Mouse (Mus musculus): ENCODE measurements around the gene Mdga2. TPM values are rescaled to one million over a fixed set of nuclear protein-coding genes. Genes with fewer than 3 reads are reported as not detected.

Mdga2 gene
- total RNA-seq, 1 experiment: not detected

DNA sequence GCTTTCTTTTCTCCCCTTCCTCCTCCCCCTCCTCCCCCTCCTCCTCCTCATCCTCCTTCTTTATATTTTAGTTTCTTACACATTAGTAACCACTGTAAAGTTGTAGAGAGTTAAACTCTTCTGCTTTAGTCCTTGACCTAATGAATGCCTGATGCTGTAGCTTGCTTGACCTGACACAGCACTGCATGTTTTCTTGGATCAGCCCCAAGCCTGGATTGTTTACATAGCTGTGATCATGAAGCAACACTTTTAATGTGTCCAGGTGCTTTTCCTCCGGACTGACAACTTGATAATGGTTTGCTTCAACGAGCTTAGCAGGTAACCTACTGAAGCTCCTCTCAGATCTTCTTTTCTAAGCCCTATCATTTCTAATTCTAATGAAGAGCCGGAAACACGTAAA, 723.1 kb downstream of the Mdga2 start:
- TF ChIP-seq HCFC1 (IDR thresholded peaks at IDR 0.05; ENCODE audit: borderline replicate concordance, insufficient read depth, low read length) (no peak), ZNF384 (IDR thresholded peaks at IDR 0.05; ENCODE audit: low read depth, low read length) (no peak), ZC3H11A (IDR thresholded peaks at IDR 0.05; ENCODE audit: borderline replicate concordance, low read depth, low read length) (no peak), CHD2 (IDR thresholded peaks at IDR 0.05; ENCODE audit: low read depth, low read length) (no peak), MAFK (IDR thresholded peaks at IDR 0.05; ENCODE audit: insufficient read depth, low read depth, low read length) (no peak)

GRCm38 (mm10) chr12:66470868-66471267, 751.5 kb downstream of the Mdga2 start:
- Histone ChIP-seq H3K4me1 (ENCODE audit: control insufficient read depth in 2 of 2, insufficient read depth in 2 of 2, low read length in 2 of 2, poor library complexity in 1 of 2) (no peaks in the 10 kb centered on the region), H3K9ac (ENCODE audit: insufficient read depth, low read depth, low read length, poor library complexity, severe bottlenecking) (no peak overlapping the region), H3K36me3 (ENCODE audit: control insufficient read depth, insufficient read depth, low read length, poor library complexity, severe bottlenecking) (no peaks in the 10 kb centered on the region), H3K4me3 (ENCODE audit: insufficient read depth in 1 of 2, low read depth in 1 of 2, low read length in 2 of 2, poor library complexity in 1 of 2, severe bottlenecking in 1 of 2) (no peak overlapping the region), H3K9me3 (ENCODE audit: control insufficient read depth, insufficient read depth, low read depth, low read length) (no peaks in the 10 kb centered on the region), H3K27ac (ENCODE audit: insufficient read depth, low read depth, low read length, poor library complexity, severe bottlenecking) (no peak overlapping the region)
- TF ChIP-seq HCFC1 (IDR thresholded peaks at IDR 0.05; ENCODE audit: borderline replicate concordance, insufficient read depth, low read length) (no peak), ZC3H11A (IDR thresholded peaks at IDR 0.05; ENCODE audit: borderline replicate concordance, low read depth, low read length) (no peak), ZNF384 (IDR thresholded peaks at IDR 0.05; ENCODE audit: low read depth, low read length) (no peak), MAFK (IDR thresholded peaks at IDR 0.05; ENCODE audit: insufficient read depth, low read depth, low read length) (no peak)
- DNase-seq (ENCODE audit: low read depth, low spot score): no peak
- in situ Hi-C loops (cut with MboI; ENCODE audit: low sequenced_read_pairs in 2 of 2, unreplicated experiment in 2 of 2): no loop called here

More for the DNA sequence above, 723.1 kb downstream of the Mdga2 start:
- in situ Hi-C loops (cut with MboI; ENCODE audit: low sequenced_read_pairs in 2 of 2, unreplicated experiment in 2 of 2): no loop called here
- no peaks in the 10 kb centered on the region for H3K36me3 ChIP-seq (ENCODE audit: control insufficient read depth, insufficient read depth, low read length, poor library complexity, severe bottlenecking)
- H3K4me3 ChIP-seq (ENCODE audit: insufficient read depth in 1 of 2, low read depth in 1 of 2, low read length in 2 of 2, poor library complexity in 1 of 2, severe bottlenecking in 1 of 2): no peak overlapping the region
- no peak overlapping the region for H3K9ac ChIP-seq (ENCODE audit: insufficient read depth, low read depth, low read length, poor library complexity, severe bottlenecking)
- no peaks in the 10 kb centered on the region for H3K4me1 ChIP-seq (ENCODE audit: control insufficient read depth in 2 of 2, insufficient read depth in 2 of 2, low read length in 2 of 2, poor library complexity in 1 of 2)
- H3K9me3 ChIP-seq (ENCODE audit: control insufficient read depth, insufficient read depth, low read depth, low read length): no peaks in the 10 kb centered on the region
- DNase-seq (ENCODE audit: low read depth, low spot score): no peak
- no peak overlapping the region for H3K27ac ChIP-seq (ENCODE audit: insufficient read depth, low read depth, low read length, poor library complexity, severe bottlenecking)

DNA sequence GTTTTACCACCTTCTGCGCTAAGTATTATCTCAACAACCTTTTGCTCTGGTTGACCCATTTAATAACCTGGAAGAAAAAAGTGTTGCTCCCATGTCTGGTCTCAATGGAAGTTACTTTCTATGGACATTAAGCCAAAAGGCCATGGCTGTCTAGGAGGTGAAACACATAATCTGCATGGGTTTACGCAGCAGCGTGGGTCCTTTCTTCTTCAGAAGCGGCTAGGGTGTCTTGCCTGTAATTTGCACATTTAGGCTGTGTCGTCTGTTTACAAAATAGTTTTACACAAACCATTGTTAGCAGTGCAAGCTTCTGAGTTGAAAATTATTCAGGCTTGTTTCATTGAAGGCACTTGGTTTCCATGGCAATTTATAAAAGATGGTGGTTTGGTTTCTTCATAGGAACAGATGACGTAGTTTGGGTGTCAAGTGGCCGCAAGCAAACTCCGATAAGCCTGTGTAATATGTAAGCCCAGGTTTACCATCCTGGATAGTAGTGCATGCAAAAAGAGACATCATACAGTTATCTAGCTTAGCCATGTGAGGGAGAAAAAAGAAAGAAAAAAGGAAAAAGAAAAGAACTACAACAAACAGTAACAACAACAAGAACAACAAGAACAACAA, 752.0 kb downstream of the Mdga2 start:
- Histone ChIP-seq H3K9ac (ENCODE audit: insufficient read depth, low read depth, low read length, poor library complexity, severe bottlenecking) (no peak overlapping the region), H3K27ac (ENCODE audit: insufficient read depth, low read depth, low read length, poor library complexity, severe bottlenecking) (no peak overlapping the region), H3K36me3 (ENCODE audit: control insufficient read depth, insufficient read depth, low read length, poor library complexity, severe bottlenecking) (no peaks in the 10 kb centered on the region), H3K4me1 (ENCODE audit: control insufficient read depth in 2 of 2, insufficient read depth in 2 of 2, low read length in 2 of 2, poor library complexity in 1 of 2) (no peaks in the 10 kb centered on the region), H3K4me3 (ENCODE audit: insufficient read depth in 1 of 2, low read depth in 1 of 2, low read length in 2 of 2, poor library complexity in 1 of 2, severe bottlenecking in 1 of 2) (no peak overlapping the region), H3K9me3 (ENCODE audit: control insufficient read depth, insufficient read depth, low read depth, low read length) (no peaks in the 10 kb centered on the region)
- in situ Hi-C loops (cut with MboI; ENCODE audit: low sequenced_read_pairs in 2 of 2, unreplicated experiment in 2 of 2): no loop called here
- TF ChIP-seq ZNF384 (IDR thresholded peaks at IDR 0.05; ENCODE audit: low read depth, low read length): no peak
- TF ChIP-seq CHD2 (IDR thresholded peaks at IDR 0.05; ENCODE audit: low read depth, low read length): no peak
- TF ChIP-seq HCFC1 (IDR thresholded peaks at IDR 0.05; ENCODE audit: borderline replicate concordance, insufficient read depth, low read length): no peak
- TF ChIP-seq MAFK (IDR thresholded peaks at IDR 0.05; ENCODE audit: insufficient read depth, low read depth, low read length): no peak
- no peak for TF ChIP-seq ZC3H11A (IDR thresholded peaks at IDR 0.05; ENCODE audit: borderline replicate concordance, low read depth, low read length)
- DNase-seq (ENCODE audit: low read depth, low spot score): no peak

DNA sequence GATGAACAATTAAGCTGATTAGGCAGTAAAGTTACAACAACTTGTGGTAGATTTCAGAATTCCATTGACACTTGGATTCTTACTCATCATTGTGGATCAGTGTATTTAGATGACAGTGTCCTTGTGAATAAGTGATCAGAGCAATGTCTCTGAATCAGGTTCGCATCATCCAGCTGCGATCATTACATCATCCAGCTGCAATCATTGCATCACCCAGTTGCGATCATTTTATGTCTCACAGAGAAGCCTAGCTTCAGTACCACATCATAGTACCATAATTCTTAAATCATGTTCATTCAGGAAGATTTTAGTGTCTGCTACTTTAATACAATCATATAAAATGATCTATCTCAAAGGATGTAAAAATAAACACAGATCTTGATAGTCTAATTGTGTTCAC, 756.8 kb downstream of the Mdga2 start:
- H3K36me3 ChIP-seq (ENCODE audit: control insufficient read depth, insufficient read depth, low read length, poor library complexity, severe bottlenecking): no peaks in the 10 kb centered on the region
- no peak overlapping the region for H3K4me3 ChIP-seq (ENCODE audit: insufficient read depth in 1 of 2, low read depth in 1 of 2, low read length in 2 of 2, poor library complexity in 1 of 2, severe bottlenecking in 1 of 2)
- TF ChIP-seq HCFC1 (IDR thresholded peaks at IDR 0.05; ENCODE audit: borderline replicate concordance, insufficient read depth, low read length): no peak
- TF ChIP-seq ZC3H11A (IDR thresholded peaks at IDR 0.05; ENCODE audit: borderline replicate concordance, low read depth, low read length): no peak
- no peak for DNase-seq (ENCODE audit: low read depth, low spot score)
- in situ Hi-C loops (cut with MboI; ENCODE audit: low sequenced_read_pairs in 2 of 2, unreplicated experiment in 2 of 2): no loop called here
- H3K9me3 ChIP-seq (ENCODE audit: control insufficient read depth, insufficient read depth, low read depth, low read length): no peaks in the 10 kb centered on the region
- H3K9ac ChIP-seq (ENCODE audit: insufficient read depth, low read depth, low read length, poor library complexity, severe bottlenecking): no peak overlapping the region
- H3K27ac ChIP-seq (ENCODE audit: insufficient read depth, low read depth, low read length, poor library complexity, severe bottlenecking): no peak overlapping the region
- no peaks in the 10 kb centered on the region for H3K4me1 ChIP-seq (ENCODE audit: control insufficient read depth in 2 of 2, insufficient read depth in 2 of 2, low read length in 2 of 2, poor library complexity in 1 of 2)

DNA sequence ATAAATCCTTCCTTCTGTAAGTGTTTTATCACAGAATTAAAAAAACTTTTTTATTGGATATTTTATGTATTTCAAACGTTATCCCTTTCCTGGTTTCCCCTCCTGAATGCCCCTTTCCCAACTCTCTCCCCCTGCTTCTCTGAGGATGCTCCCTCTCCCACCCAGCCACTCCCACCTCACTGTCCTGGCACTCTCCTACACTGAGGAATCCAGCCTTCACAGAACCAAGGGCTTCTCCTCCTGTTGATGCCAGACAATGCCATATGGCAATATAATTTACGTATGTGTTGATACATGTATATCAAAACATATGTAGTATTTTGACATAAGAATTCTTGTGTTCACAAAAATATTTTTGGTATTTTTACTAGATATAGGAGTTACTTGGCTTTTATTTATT, 779.0 kb downstream of the Mdga2 start:
- H3K36me3 ChIP-seq (ENCODE audit: control insufficient read depth, insufficient read depth, low read length, poor library complexity, severe bottlenecking): no peaks in the 10 kb centered on the region
- in situ Hi-C loops (cut with MboI; ENCODE audit: low sequenced_read_pairs in 2 of 2, unreplicated experiment in 2 of 2): no loop called here
- TF ChIP-seq ZNF384 (IDR thresholded peaks at IDR 0.05; ENCODE audit: low read depth, low read length) (no peak), MAFK (IDR thresholded peaks at IDR 0.05; ENCODE audit: insufficient read depth, low read depth, low read length) (no peak), CHD2 (IDR thresholded peaks at IDR 0.05; ENCODE audit: low read depth, low read length) (no peak), HCFC1 (IDR thresholded peaks at IDR 0.05; ENCODE audit: borderline replicate concordance, insufficient read depth, low read length) (no peak), ZC3H11A (IDR thresholded peaks at IDR 0.05; ENCODE audit: borderline replicate concordance, low read depth, low read length) (no peak)
- no peak overlapping the region for H3K9ac ChIP-seq (ENCODE audit: insufficient read depth, low read depth, low read length, poor library complexity, severe bottlenecking)
- H3K27ac ChIP-seq (ENCODE audit: insufficient read depth, low read depth, low read length, poor library complexity, severe bottlenecking): no peak overlapping the region
- DNase-seq (ENCODE audit: low read depth, low spot score): no peak
- H3K9me3 ChIP-seq (ENCODE audit: control insufficient read depth, insufficient read depth, low read depth, low read length): no peaks in the 10 kb centered on the region
- H3K4me1 ChIP-seq (ENCODE audit: control insufficient read depth in 2 of 2, insufficient read depth in 2 of 2, low read length in 2 of 2, poor library complexity in 1 of 2): no peaks in the 10 kb centered on the region
- no peak overlapping the region for H3K4me3 ChIP-seq (ENCODE audit: insufficient read depth in 1 of 2, low read depth in 1 of 2, low read length in 2 of 2, poor library complexity in 1 of 2, severe bottlenecking in 1 of 2)

Measured in ES-E14 (cell line).